Mouse (Mus musculus): ENCODE measurements around the gene Gmfb.
"Not testable (repeated sequence)": the region's sequence is repeated elsewhere in the genome, so short reads cannot be mapped to it uniquely, and the experiment has no call there.

The Gmfb gene

GRCm38 (mm10) chr14:46821873-46822716 lies at the start of gene Gmfb:
TSS of gene Gmfb (minus strand) at chr14:46822242.
- DNase-seq (ENCODE audit: extremely low read depth, low read depth) = peak; percentile 77

- DNase-seq (ENCODE audit: extremely low read depth, low read depth) = peak; percentile 38
Observed at GRCm38 (mm10) chr14:46862922-46863321, 40.9 kb upstream of the Gmfb start.

- no peak for DNase-seq (ENCODE audit: extremely low read depth, low read depth)
Observed at GRCm38 (mm10) chr14:46853677-46854076, 31.6 kb upstream of the Gmfb start.

- peak; percentile 91 for DNase-seq (ENCODE audit: extremely low read depth, low read depth)
Observed at GRCm38 (mm10) chr14:46849769-46850168, 27.7 kb upstream of the Gmfb start.

- no peak for DNase-seq (ENCODE audit: extremely low read depth, low read depth)
Observed at GRCm38 (mm10) chr14:46848736-46849135, 26.7 kb upstream of the Gmfb start.

- DNase-seq (ENCODE audit: extremely low read depth, low read depth) = no peak
Observed at GRCm38 (mm10) chr14:46848063-46848590, 26.1 kb upstream of the Gmfb start.

- peak; percentile 91 for DNase-seq (ENCODE audit: extremely low read depth, low read depth)
Observed at GRCm38 (mm10) chr14:46845706-46846105, 23.7 kb upstream of the Gmfb start.

GRCm38 (mm10) chr14:46839326-46839725 lies 17.3 kb upstream of the Gmfb start:
- DNase-seq (ENCODE audit: extremely low read depth, low read depth) = no peak

- no peak for DNase-seq (ENCODE audit: extremely low read depth, low read depth)
Observed at GRCm38 (mm10) chr14:46832354-46833272, 10.6 kb upstream of the Gmfb start.

- peak; percentile 92 for DNase-seq (ENCODE audit: extremely low read depth, low read depth)
Observed at GRCm38 (mm10) chr14:46831837-46832333, 9.8 kb upstream of the Gmfb start, which contains the start of gene Cgrrf1. TSS of gene Cgrrf1 (plus strand) at chr14:46832125.

- no peak for DNase-seq (ENCODE audit: extremely low read depth, low read depth)
Observed at GRCm38 (mm10) chr14:46831295-46831694, 9.3 kb upstream of the Gmfb start.

GRCm38 (mm10) chr14:46827430-46827829 lies 5.4 kb upstream of the Gmfb start:
- DNase-seq (ENCODE audit: extremely low read depth, low read depth) = no peak

GRCm38 (mm10) chr14:46823996-46824395 lies 2.0 kb upstream of the Gmfb start:
- DNase-seq (ENCODE audit: extremely low read depth, low read depth) = no peak

GRCm38 (mm10) chr14:46821271-46821872 lies 670 bp downstream of the Gmfb start:
- DNase-seq (ENCODE audit: extremely low read depth, low read depth) = no peak

- not testable (repeated sequence) for DNase-seq (ENCODE audit: extremely low read depth, low read depth)
Observed at GRCm38 (mm10) chr14:46819961-46820360, 2.1 kb downstream of the Gmfb start.

- no peak for DNase-seq (ENCODE audit: extremely low read depth, low read depth)
Observed at GRCm38 (mm10) chr14:46818743-46819142, 3.3 kb downstream of the Gmfb start.

- DNase-seq (ENCODE audit: extremely low read depth, low read depth) = no peak
Observed at GRCm38 (mm10) chr14:46816916-46817622, 5.0 kb downstream of the Gmfb start.

- DNase-seq (ENCODE audit: extremely low read depth, low read depth) = no peak
Observed at GRCm38 (mm10) chr14:46815640-46816039, 6.4 kb downstream of the Gmfb start.

- DNase-seq (ENCODE audit: extremely low read depth, low read depth) = no peak
Observed at GRCm38 (mm10) chr14:46807927-46808326, 14.1 kb downstream of the Gmfb start.

GRCm38 (mm10) chr14:46806186-46806585 lies 15.9 kb downstream of the Gmfb start:
- no peak for DNase-seq (ENCODE audit: extremely low read depth, low read depth)

All from MEL-GATA-1-ER (cell line).